Mouse (Mus musculus) bone marrow, adult 2 months (tissue): Measurements from ENCODE around the gene Prcp. TPM values are rescaled to one million over a fixed set of nuclear protein-coding genes. Genes with fewer than 3 reads are reported as not detected.
A peak's percentile ranks its signal among the peaks of the same experiment; 100 is the strongest.

Experiments used
- H3K27ac ChIP-seq: fragments of 200-500 bp; 2 replicates; pipeline ENCODE4 v1.5.1; 2012; ENCODE audit warnings: low read depth, mild to moderate bottlenecking, control low read depth, inconsistent platforms, low read length; ENCODE audit not compliant: control insufficient read depth, poor library complexity, insufficient read depth
- H3K4me1 ChIP-seq: fragments of 200-500 bp; 2 replicates; pipeline ENCODE4 v1.6.1; 2011; ENCODE audit warnings: low read length; ENCODE audit not compliant: control insufficient read depth, insufficient read depth
- H3K4me3 ChIP-seq: fragments of 200-500 bp; replicated peaks from 2 replicates; pipeline ENCODE3; 2011; ENCODE audit warnings: mild to moderate bottlenecking, low read depth, low read length, control low read depth; ENCODE audit not compliant: control insufficient read depth
- CTCF ChIP-seq: fragments of 200-500 bp; IDR thresholded peaks from 2 replicates; pipeline ENCODE4 v1.5.1; 2011; ENCODE audit warnings: low read length, control low read depth; ENCODE audit not compliant: control insufficient read depth, insufficient read depth
- POLR2A ChIP-seq: fragments of 200-500 bp; IDR thresholded peaks from 2 replicates; pipeline ENCODE4 v1.6.1; 2011; ENCODE audit warnings: low read depth, mild to moderate bottlenecking, control low read depth, low read length, borderline replicate concordance; ENCODE audit not compliant: control insufficient read depth
- WGBS: fragments of 180-500 bp; shearing (Covaris S2); methylation state at CpG from one replicate; pipeline ENCODE4 v1.1.7; 2018; 5-methylcytosine and 5-hydroxymethylcytosine counted together
- polyA plus RNA-seq: library from polyadenylated mRNA; stranded (reverse); fragments of >200 nt; gene quantifications from 2 replicates; pipeline ENCODE4 v1.2.4, GENCODE M21; 2011; ENCODE audit warnings: low replicate concordance; ENCODE audit not compliant: missing spikeins, insufficient read depth, insufficient read length

Gene Prcp
- polyA plus RNA-seq, 1 experiment, result 34.1 TPM

GRCm38 (mm10) chr7:92842254-92842653, 32.0 kb upstream of the Prcp start:
- no peak overlapping the region for H3K27ac ChIP-seq
- H3K4me3 ChIP-seq, result no peak overlapping the region
- 85% methylated on average over 2 of the region's 2 CpGs for WGBS
- TF ChIP-seq CTCF (no peak), POLR2A (no peak)
- no peaks in the 10 kb centered on the region for H3K4me1 ChIP-seq

GRCm38 (mm10) chr7:92848246-92848645, 26.0 kb upstream of the Prcp start:
- 69% methylated on average over 3 of the region's 3 CpGs for WGBS
- TF ChIP-seq POLR2A (no peak), CTCF (no peak)

GRCm38 (mm10) chr7:92866526-92866925, 7.7 kb upstream of the Prcp start:
- Histone ChIP-seq H3K4me1 (no peaks in the 10 kb centered on the region), H3K4me3 (no peak overlapping the region), H3K27ac (no peak overlapping the region)
- WGBS, result 30% methylated on average over 2 of the region's 2 CpGs
- TF ChIP-seq POLR2A, result no peak
- TF ChIP-seq CTCF, result no peak

More at GRCm38 (mm10) chr7:92848246-92848645, 26.0 kb upstream of the Prcp start:
- no peak overlapping the region for H3K4me3 ChIP-seq
- H3K4me1 ChIP-seq, result no peaks in the 10 kb centered on the region
- H3K27ac ChIP-seq, result no peak overlapping the region

- 50% methylated on average over 3 of the region's 3 CpGs for WGBS
- Histone ChIP-seq H3K4me3 (no peak overlapping the region), H3K4me1 (no peaks in the 10 kb centered on the region), H3K27ac (no peak overlapping the region)
- TF ChIP-seq POLR2A (no peak), CTCF (no peak)
Measured at GRCm38 (mm10) chr7:92870161-92870560, 4.1 kb upstream of the Prcp start.

- TF ChIP-seq CTCF, result no peak
- no peak for TF ChIP-seq POLR2A
- no peak overlapping the region for H3K4me3 ChIP-seq
- no peaks in the 10 kb centered on the region for H3K4me1 ChIP-seq
- H3K27ac ChIP-seq, result no peak overlapping the region
- 63% methylated on average over 4 of the region's 4 CpGs for WGBS
Measured at GRCm38 (mm10) chr7:92871596-92871995, 2.7 kb upstream of the Prcp start.

- H3K4me3 ChIP-seq, result peak overlapping the region; percentile 74
- no peaks in the 10 kb centered on the region; the same call in 1 of the 2 replicates for H3K4me1 ChIP-seq
- H3K27ac ChIP-seq, result peak overlapping the region; percentile 91
- under 1% methylated on average over 29 of the region's 29 CpGs for WGBS
- TF ChIP-seq POLR2A (peak; percentile 93), CTCF (no peak; the same call in 1 of the 2 replicates)
Measured at GRCm38 (mm10) chr7:92874761-92875408, 615 bp downstream of the Prcp start.

GRCm38 (mm10) chr7:92876066-92876465, 1.8 kb downstream of the Prcp start:
- Histone ChIP-seq H3K4me1 (no peaks in the 10 kb centered on the region; the same call in 1 of the 2 replicates), H3K27ac (no peak overlapping the region), H3K4me3 (no peak overlapping the region)
- 11% methylated on average over 3 of the region's 3 CpGs for WGBS
- TF ChIP-seq POLR2A (no peak), CTCF (no peak)

GRCm38 (mm10) chr7:92876538-92876937, 2.3 kb downstream of the Prcp start:
- Histone ChIP-seq H3K4me1 (no peaks in the 10 kb centered on the region; the same call in 1 of the 2 replicates), H3K4me3 (peak overlapping the region; percentile 36), H3K27ac (no peak overlapping the region)
- WGBS, result 3% methylated on average over 7 of the region's 7 CpGs
- TF ChIP-seq POLR2A (no peak), CTCF (no peak)

- Histone ChIP-seq H3K4me3 (no peak overlapping the region), H3K27ac (peak overlapping the region; percentile 58; the same call in 1 of the 2 replicates), H3K4me1 (peaks cover 2% of the 10 kb centered on the region)
- TF ChIP-seq CTCF, result no peak
- TF ChIP-seq POLR2A, result no peak
- WGBS, result 18% methylated on average over 7 of the region's 7 CpGs
Measured at GRCm38 (mm10) chr7:92878575-92879285, 4.5 kb downstream of the Prcp start.
